Mouse (Mus musculus): Measurements from ENCODE around the gene Vps26b. TPM values are rescaled to one million over a fixed set of nuclear protein-coding genes. Genes with fewer than 3 reads are reported as not detected.
A peak's percentile ranks its signal among the peaks of the same experiment; 100 is the strongest.

Gene Vps26b
- polyA plus RNA-seq (2015; fragmentation: Nextera tagmentation; extraction: Ambion mirVana): 22.2 and 22.4 TPM in 2 replicates

- Histone ChIP-seq H3K4me1 (replicated peaks; ENCODE audit: control insufficient read depth, insufficient read depth, low read length) (peaks cover 5% of the 10 kb centered on the region; the same call in 1 of the 2 replicates), H3K9me3 (ENCODE audit: control insufficient read depth) (no peaks in the 10 kb centered on the region), H3K27me3 (replicated peaks; ENCODE audit: control insufficient read depth, insufficient read depth, low read length) (no peaks in the 10 kb centered on the region), H3K9ac (ENCODE audit: low read depth, low read length) (peak within 1 kb of the TSS; percentile 85), H3K36me3 (ENCODE audit: control insufficient read depth, insufficient read depth) (no peaks in the 10 kb centered on the region), H3K27ac (ENCODE audit: low read depth, low read length) (peak within 1 kb of the TSS; percentile 90), H3K4me3 (ENCODE audit: low read depth, low read length) (peak within 1 kb of the TSS; percentile 91), H3K4me2 (replicated peaks; ENCODE audit: low read depth) (peak within 1 kb of the TSS; percentile 91)
- peak; percentile 94 for ATAC-seq
- under 1% methylated on average over 76 of the region's 80 CpGs for WGBS
- TF ChIP-seq CTCF (IDR thresholded peaks at IDR 0.05; ENCODE audit: low read depth): peak; percentile 31
Observed at GRCm38 (mm10) chr9:27029828-27030762, at the start of gene Vps26b, which contains the start of gene Ncapd3. Gene Vps26b (minus strand): TSS chr9:27030065. Gene Ncapd3 (plus strand): TSS chr9:27030175.

GRCm38 (mm10) chr9:27075812-27076211 is 45.9 kb upstream of the Vps26b start:
- no peak for ATAC-seq
- Histone ChIP-seq H3K36me3 (ENCODE audit: control insufficient read depth, insufficient read depth) (peaks cover 72% of the 10 kb centered on the region), H3K4me3 (ENCODE audit: low read depth, low read length) (no peak overlapping the region), H3K27me3 (replicated peaks; ENCODE audit: control insufficient read depth, insufficient read depth, low read length) (no peaks in the 10 kb centered on the region), H3K9me3 (ENCODE audit: control insufficient read depth) (no peaks in the 10 kb centered on the region), H3K27ac (ENCODE audit: low read depth, low read length) (no peak overlapping the region), H3K9ac (ENCODE audit: low read depth, low read length) (no peak overlapping the region), H3K4me2 (replicated peaks; ENCODE audit: low read depth) (no peak overlapping the region), H3K4me1 (replicated peaks; ENCODE audit: control insufficient read depth, insufficient read depth, low read length) (no peaks in the 10 kb centered on the region)
- no peak for TF ChIP-seq CTCF (IDR thresholded peaks at IDR 0.05; ENCODE audit: low read depth)

GRCm38 (mm10) chr9:27074677-27075076 is 44.8 kb upstream of the Vps26b start:
- WGBS: 83% methylated on average over 1 of the region's 1 CpGs
- no peak for ATAC-seq
- H3K9ac ChIP-seq (ENCODE audit: low read depth, low read length): no peak overlapping the region
- H3K4me1 ChIP-seq (replicated peaks; ENCODE audit: control insufficient read depth, insufficient read depth, low read length): no peaks in the 10 kb centered on the region
- no peak overlapping the region for H3K4me3 ChIP-seq (ENCODE audit: low read depth, low read length)
- H3K4me2 ChIP-seq (replicated peaks; ENCODE audit: low read depth): no peak overlapping the region
- peaks cover 78% of the 10 kb centered on the region for H3K36me3 ChIP-seq (ENCODE audit: control insufficient read depth, insufficient read depth)
- peak; percentile 56 for TF ChIP-seq CTCF (IDR thresholded peaks at IDR 0.05; ENCODE audit: low read depth)
- H3K27me3 ChIP-seq (replicated peaks; ENCODE audit: control insufficient read depth, insufficient read depth, low read length): no peaks in the 10 kb centered on the region
- no peaks in the 10 kb centered on the region for H3K9me3 ChIP-seq (ENCODE audit: control insufficient read depth)
- no peak overlapping the region for H3K27ac ChIP-seq (ENCODE audit: low read depth, low read length)

GRCm38 (mm10) chr9:27070895-27071294 is 41.0 kb upstream of the Vps26b start:
- Histone ChIP-seq H3K4me3 (ENCODE audit: low read depth, low read length) (no peak overlapping the region), H3K4me1 (replicated peaks; ENCODE audit: control insufficient read depth, insufficient read depth, low read length) (no peaks in the 10 kb centered on the region), H3K36me3 (ENCODE audit: control insufficient read depth, insufficient read depth) (peaks cover 77% of the 10 kb centered on the region), H3K9me3 (ENCODE audit: control insufficient read depth) (no peaks in the 10 kb centered on the region), H3K9ac (ENCODE audit: low read depth, low read length) (no peak overlapping the region), H3K4me2 (replicated peaks; ENCODE audit: low read depth) (no peak overlapping the region), H3K27me3 (replicated peaks; ENCODE audit: control insufficient read depth, insufficient read depth, low read length) (no peaks in the 10 kb centered on the region), H3K27ac (ENCODE audit: low read depth, low read length) (no peak overlapping the region)
- 85% methylated on average over 4 of the region's 4 CpGs for WGBS
- no peak for ATAC-seq
- TF ChIP-seq CTCF (IDR thresholded peaks at IDR 0.05; ENCODE audit: low read depth): no peak

- H3K4me2 ChIP-seq (replicated peaks; ENCODE audit: low read depth): no peak overlapping the region
- no peaks in the 10 kb centered on the region for H3K9me3 ChIP-seq (ENCODE audit: control insufficient read depth)
- no peaks in the 10 kb centered on the region for H3K27me3 ChIP-seq (replicated peaks; ENCODE audit: control insufficient read depth, insufficient read depth, low read length)
- H3K27ac ChIP-seq (ENCODE audit: low read depth, low read length): no peak overlapping the region
- H3K36me3 ChIP-seq (ENCODE audit: control insufficient read depth, insufficient read depth): peaks cover 60% of the 10 kb centered on the region
- WGBS: 92% methylated on average over 5 of the region's 5 CpGs
- no peak for ATAC-seq
- H3K4me3 ChIP-seq (ENCODE audit: low read depth, low read length): no peak overlapping the region
- H3K9ac ChIP-seq (ENCODE audit: low read depth, low read length): no peak overlapping the region
- TF ChIP-seq CTCF (IDR thresholded peaks at IDR 0.05; ENCODE audit: low read depth): no peak
- no peaks in the 10 kb centered on the region for H3K4me1 ChIP-seq (replicated peaks; ENCODE audit: control insufficient read depth, insufficient read depth, low read length)
Observed at GRCm38 (mm10) chr9:27058341-27058740, 28.5 kb upstream of the Vps26b start.

- H3K36me3 ChIP-seq (ENCODE audit: control insufficient read depth, insufficient read depth): peaks cover 68% of the 10 kb centered on the region
- no peaks in the 10 kb centered on the region; the same call in 1 of the 2 replicates for H3K4me1 ChIP-seq (replicated peaks; ENCODE audit: control insufficient read depth, insufficient read depth, low read length)
- 90% methylated on average over 2 of the region's 2 CpGs for WGBS
Observed at GRCm38 (mm10) chr9:27049492-27049891, 19.6 kb upstream of the Vps26b start.

More at GRCm38 (mm10) chr9:27049492-27049891, 19.6 kb upstream of the Vps26b start:
- Histone ChIP-seq H3K27me3 (replicated peaks; ENCODE audit: control insufficient read depth, insufficient read depth, low read length) (no peaks in the 10 kb centered on the region), H3K9ac (ENCODE audit: low read depth, low read length) (no peak overlapping the region), H3K4me3 (ENCODE audit: low read depth, low read length) (no peak overlapping the region), H3K9me3 (ENCODE audit: control insufficient read depth) (no peaks in the 10 kb centered on the region), H3K4me2 (replicated peaks; ENCODE audit: low read depth) (no peak overlapping the region), H3K27ac (ENCODE audit: low read depth, low read length) (no peak overlapping the region)
- ATAC-seq: no peak
- peak; percentile 50 for TF ChIP-seq CTCF (IDR thresholded peaks at IDR 0.05; ENCODE audit: low read depth)
